Mouse (Mus musculus) A20 (cell line): ENCODE measurements around the gene Nt5dc1.
"Not testable (repeated sequence)": the region's sequence is repeated elsewhere in the genome, so short reads cannot be mapped to it uniquely, and the experiment has no call there.

Experiments
- DNase-seq: peaks from one replicate; pipeline ENCODE4 v3.0.0-alpha.2; 2011; ENCODE audit warnings: low read depth, low spot score

Nt5dc1 gene

DNA sequence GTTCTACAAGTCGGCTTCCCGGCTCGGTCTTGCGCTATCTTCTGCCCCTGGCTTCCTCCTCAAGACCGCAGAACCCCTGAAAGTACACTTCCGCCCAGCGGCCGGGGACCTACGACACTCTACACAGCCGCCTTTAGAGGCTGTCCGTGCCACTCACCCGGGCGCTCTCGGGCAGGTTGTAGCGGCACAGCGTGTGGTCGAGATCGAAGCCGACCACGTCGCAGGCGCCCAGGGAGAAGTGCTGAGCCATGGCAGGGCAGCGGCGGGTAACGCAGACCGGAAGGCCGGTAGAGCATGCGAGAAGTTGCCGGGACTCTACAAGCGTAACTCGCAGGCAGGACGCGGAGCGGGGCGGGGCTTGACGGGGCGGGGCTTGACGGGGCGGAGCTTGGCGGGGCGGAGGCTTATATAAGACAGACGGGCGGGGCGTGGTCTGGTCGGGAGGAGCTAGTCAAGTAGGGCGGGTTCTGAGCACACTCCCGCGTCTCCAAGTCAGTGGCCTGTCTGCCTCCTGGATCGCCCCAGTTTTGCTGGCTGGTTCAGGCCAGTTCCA, at the start of gene Nt5dc1:
Gene Nt5dc1 (minus strand): TSS at position 349 of the 553 bp plus-strand sequence.
- DNase-seq, result peak; percentile 95

GRCm38 (mm10) chr10:34464321-34464720, 46.0 kb upstream of the Nt5dc1 start:
- DNase-seq, result no peak

- DNase-seq, result no peak
Measured at GRCm38 (mm10) chr10:34461451-34461850, 43.1 kb upstream of the Nt5dc1 start.

DNA sequence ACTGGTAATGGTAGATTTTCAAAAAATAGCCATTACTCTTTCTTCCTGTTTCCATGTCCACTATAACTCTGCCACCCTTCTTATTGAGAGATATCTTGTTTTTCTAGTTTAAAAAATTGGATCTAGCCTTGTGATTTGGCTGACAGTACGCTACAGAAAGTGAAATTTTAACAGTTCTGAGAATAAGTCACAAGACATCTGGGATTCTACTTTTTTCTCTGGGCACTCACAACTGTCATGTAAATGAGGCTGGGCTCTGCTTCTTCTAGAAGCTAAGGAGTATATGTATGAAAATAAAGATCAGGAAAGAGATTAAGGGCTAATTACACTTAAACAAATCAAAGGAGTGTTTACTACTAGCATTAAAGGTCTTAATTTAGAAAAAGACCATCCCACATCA, 31.1 kb upstream of the Nt5dc1 start:
- DNase-seq, result no peak

DNA sequence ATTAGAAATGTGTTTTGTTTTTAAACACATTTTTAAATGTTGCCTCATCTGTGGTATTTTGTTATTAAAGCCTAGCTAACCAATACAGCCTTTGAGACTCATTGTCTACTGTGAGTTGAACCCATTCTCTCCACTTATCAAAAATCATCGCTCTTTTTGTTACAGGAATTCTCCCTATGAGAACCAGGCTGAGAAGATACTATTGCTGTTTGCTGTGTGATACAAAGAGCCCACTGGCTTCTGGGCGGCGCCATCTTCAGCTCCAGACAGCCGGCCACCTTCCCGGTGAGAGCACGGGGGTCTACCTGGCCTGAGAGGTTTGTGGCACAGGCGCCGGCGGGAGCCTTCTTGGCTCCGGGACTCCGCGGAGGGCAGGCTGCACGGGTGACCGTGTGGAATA, 15.8 kb upstream of the Nt5dc1 start:
- not testable (repeated sequence) for DNase-seq

DNA sequence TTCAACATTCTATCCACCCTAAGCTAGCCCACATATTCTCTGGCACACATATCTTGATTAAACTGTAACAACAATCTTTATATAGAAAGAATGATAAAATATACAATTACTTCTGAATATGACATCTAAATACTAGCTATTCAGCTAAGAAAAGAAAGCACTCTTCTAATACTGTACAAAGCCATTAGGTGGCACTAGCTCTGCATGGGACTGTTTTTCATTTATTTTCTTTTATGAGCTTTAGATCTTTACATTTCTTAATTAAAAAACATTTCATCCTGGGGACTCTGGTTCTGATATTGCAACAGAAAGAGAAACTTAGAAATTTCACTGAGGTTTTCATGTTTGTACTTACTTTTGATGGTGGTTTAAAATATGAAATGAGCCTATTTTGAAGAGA, 13.4 kb upstream of the Nt5dc1 start:
- DNase-seq, result peak; percentile 16

DNA sequence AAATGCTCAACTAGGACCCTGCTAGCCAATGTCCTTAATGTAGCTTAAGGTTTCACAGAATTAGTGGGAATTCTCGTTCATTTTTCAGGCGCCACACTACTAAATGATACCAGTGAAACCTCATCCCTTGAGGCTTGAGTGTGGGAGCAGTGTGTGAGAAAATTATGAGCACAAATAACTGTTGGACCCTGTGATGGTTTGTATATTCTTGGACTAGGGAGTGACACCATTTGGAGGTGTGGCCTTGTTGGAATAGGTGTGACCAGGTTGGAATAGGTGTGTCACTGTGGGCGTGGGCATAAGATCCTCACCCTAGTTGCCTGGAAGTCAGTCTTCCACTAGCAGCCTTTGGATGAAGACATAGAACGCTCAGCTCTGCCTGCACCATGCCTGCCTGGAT, 442 bp upstream of the Nt5dc1 start:
- DNase-seq, result not testable (repeated sequence)

- peak; percentile 8 for DNase-seq
Measured at GRCm38 (mm10) chr10:34399267-34399666, 19.1 kb downstream of the Nt5dc1 start.

GRCm38 (mm10) chr10:34396959-34397358, 21.4 kb downstream of the Nt5dc1 start:
- DNase-seq, result no peak

GRCm38 (mm10) chr10:34389681-34390080, 28.7 kb downstream of the Nt5dc1 start, which contains the start of gene Col10a1:
TSS of gene Col10a1 (plus strand) at chr10:34389981.
- DNase-seq, result no peak

DNA sequence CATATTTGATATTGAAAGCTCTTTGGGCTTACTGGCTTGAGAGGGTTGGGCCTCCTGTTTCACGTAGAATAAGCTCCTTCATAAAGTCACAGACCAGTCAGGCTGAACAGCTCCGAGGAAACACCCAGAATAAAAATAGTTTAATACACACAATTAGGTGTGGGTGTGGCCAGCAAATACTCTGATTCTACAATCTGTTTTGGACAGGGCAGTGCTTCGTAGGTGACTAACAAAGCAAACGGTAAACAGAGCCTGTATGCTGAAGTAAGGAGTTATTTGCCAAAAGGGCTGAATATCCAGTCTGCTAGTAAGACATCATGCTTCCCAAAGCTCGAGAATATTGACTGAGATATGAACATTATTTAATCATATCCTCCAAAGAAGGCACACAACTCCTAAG, 32.7 kb downstream of the Nt5dc1 start:
- DNase-seq, result no peak

GRCm38 (mm10) chr10:34373332-34373731, 45.0 kb downstream of the Nt5dc1 start:
- DNase-seq, result no peak

DNA sequence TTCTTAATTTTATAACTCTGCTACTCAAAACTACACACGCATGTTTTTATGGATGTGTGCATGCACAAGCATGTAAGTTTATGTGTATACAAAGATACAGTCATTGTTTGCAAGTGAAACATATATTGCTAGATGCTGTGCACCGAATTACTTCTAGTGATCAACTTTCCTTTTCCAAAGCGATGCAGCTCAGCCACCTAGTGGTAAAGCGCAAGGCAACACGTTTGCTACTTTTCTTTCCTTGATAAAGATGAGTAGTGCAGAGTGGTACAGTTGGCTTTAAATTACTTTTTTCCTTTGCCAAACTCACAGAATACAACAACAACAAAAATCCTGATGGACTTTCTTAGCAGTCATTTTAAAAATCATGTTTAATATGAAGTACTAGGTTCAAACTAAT, 50.2 kb downstream of the Nt5dc1 start:
- DNase-seq, result peak; percentile 26

GRCm38 (mm10) chr10:34363756-34364155, 54.6 kb downstream of the Nt5dc1 start:
- no peak for DNase-seq

- no peak for DNase-seq
Measured at GRCm38 (mm10) chr10:34358263-34358662, 60.1 kb downstream of the Nt5dc1 start.

DNA sequence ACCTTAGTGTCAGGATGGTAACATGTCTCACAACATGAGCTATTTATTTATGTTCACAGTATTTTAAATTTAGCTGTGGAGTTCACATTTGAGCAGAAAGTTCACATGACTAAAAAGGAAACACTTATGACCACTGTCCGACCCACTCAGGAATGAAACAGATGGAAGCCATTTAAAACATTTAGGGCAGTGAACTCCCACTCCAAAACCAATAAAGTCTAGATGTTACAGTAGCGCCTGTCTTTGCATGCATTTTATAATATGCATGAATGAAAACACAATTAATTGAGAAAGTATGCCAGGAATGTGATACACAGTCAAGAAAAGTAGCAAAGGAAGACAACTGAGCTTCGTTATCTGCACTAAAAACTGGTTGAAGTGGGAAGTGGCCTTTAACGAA, 66.2 kb downstream of the Nt5dc1 start:
- no peak for DNase-seq

DNA sequence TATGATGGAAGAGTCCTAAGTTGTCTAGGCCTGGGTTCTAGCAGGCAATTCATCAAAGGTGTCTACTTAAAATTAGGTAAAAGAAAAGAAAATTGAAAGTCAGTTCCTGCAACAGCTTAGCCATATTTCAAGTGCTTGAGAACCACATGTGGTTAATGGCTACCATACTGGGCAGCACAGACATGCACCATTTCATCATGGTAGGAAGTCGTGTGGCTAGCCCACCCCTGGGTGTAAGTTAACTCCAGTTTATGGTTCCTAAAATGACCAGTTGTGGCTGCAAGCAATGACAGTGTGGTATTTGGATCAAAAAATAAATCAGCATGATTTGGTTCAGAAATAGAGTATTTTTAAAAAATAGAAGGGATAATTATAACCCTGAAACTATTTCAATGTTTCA, 76.5 kb downstream of the Nt5dc1 start:
- no peak for DNase-seq

DNA sequence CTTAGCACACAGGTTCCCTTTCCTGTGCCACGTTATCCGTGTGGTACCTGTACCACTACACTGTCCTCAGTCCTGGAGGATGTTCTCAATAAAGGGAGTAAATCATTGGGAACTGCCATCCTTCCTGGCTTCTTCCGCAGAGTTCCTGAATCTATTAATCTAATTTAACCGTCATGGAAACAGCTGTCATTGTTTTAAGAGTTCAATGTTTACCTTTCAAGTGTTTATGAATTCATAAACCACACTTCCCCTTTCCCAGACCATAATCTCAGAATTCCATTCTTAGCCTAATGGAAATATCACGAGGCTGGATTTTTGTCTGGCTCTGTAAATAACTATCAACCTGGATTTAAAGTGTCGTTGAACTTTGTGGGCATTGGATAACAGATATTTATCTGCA, 77.3 kb downstream of the Nt5dc1 start:
- DNase-seq, result no peak

GRCm38 (mm10) chr10:34328310-34328709, 90.0 kb downstream of the Nt5dc1 start:
- peak; percentile 43 for DNase-seq

- DNase-seq, result no peak
Measured at GRCm38 (mm10) chr10:34327144-34327543, 91.2 kb downstream of the Nt5dc1 start.

- DNase-seq, result peak; percentile 41
Measured at GRCm38 (mm10) chr10:34326701-34327100, 91.7 kb downstream of the Nt5dc1 start.

DNA sequence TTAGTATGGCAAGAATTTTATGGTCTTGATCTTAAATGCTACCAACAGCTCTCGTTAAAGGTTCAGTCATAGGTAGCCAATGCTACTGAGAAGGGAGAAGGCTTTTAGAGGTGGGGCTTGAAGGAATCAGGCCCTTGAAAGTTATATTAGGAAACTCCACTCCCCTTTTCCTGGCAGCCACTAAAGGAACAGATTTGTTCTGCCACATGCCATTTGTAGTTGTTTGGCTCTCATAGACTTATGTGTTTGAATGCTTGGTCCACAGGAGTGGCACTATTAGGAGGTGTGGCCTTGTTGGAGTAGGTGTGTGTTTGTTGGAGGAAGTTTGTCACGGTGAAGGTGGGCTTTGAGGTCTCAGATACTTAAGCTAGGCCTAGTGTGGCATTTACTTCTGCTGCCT, 97.5 kb downstream of the Nt5dc1 start:
- no peak for DNase-seq

DNA sequence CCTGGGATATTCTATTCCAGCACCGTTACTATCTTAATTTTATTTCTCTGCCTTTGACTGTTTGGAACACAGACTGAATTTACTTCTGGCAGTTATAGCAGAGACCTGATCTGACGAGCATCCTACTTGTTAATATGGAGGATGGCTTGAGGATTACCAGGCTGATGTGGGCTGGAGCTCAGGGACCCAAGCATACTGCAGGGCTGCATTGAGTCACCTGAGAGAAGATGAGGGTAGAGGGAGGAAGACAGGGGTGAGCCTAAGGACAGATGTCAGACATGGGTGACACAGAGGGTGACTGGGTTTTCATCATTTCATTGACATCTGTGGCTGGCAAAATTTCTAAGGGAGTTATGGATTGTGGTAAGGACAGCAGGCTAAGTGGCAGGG, 101.1 kb downstream of the Nt5dc1 start:
- DNase-seq, result no peak

DNA sequence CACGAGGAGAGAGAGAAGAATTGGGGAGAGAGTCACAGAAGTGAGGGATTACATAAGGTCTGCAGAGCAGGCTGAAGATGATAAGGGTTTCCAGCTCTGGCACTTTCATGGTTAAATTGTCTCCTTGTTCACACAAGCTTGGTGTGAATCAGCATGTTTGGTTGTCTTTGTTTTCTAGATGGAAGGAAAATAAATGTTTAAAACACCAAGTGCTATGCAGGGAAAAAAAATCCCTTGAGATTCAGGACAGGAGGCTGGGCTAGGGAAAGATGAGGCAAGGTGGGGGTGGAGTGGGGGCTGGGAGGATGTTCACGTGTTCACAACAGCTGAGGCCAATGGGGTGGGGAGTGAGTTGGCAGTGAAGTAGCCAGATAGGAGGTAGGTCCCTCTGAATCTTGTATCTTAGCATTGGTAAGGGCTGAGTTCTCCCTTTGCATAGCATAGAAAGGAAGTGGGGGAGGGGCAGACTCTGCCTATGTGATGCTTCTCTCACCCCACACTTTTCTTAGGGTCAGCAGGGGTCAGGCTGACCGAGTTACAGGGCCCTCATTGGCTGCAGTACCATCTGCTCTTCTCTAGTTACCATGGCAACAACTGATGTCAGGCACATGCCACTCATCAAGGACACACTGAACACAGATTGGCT, 101.7 kb downstream of the Nt5dc1 start:
- no peak for DNase-seq
